Mouse (Mus musculus): ENCODE measurements around the gene Cabp1.
A peak's percentile ranks its signal among the peaks of the same experiment; 100 is the strongest.

The Cabp1 gene

GRCm38 (mm10) chr5:115193669-115194625 lies at the start of gene Cabp1:
Gene Cabp1 (minus strand): TSS chr5:115194381.
- DNase-seq (ENCODE audit: low read depth), result no peak

GRCm38 (mm10) chr5:115240191-115240590 lies 46.0 kb upstream of the Cabp1 start:
- no peak for DNase-seq (ENCODE audit: low read depth)

- DNase-seq (ENCODE audit: low read depth), result no peak
These were observed 44.6 kb upstream of the Cabp1 start for GRCm38 (mm10) chr5:115238729-115239195.

DNA sequence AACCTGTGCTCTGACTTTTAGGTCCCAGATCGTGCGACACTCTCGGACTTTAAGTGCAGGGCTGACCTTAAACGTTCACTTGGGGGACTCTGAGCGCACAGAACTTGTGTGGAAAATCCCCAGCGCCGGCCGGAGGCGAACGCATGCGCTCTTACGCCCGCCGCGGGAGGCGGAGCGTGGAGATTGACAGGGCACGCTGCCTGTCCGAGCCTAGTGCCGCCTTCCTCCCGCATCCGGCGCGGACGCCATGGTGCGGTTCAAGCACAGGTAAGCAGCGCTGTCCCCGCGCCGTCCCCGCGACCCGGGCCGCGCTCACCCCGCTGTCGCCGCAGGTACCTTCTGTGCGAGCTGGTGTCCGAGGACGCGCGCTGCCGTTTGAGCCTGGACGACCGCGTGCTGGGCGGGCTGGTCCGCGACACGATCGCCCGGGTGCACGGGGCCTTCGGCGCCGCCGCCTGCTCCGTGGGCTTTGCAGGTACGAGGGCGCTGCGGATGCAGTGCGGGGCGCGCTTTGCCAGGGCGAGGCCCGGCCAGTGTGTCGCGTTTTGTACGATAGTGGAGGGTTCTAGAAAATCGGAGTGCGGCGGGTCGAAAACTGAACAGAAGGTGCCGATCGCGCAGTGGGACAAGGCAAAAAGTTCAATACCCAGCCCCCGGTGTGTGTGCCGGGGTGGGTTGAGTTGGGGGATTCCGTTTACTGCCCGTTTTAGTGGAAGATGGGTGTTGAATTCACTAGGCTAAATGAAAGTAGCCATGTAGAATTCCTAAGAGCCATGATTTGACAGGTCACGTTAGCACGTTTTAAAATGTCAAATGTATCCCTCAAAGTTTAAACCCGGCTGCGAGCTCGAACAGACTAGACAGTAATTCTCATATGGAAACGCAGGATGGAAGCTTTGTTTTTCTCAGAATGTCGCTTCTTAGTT lies 43.9 kb upstream of the Cabp1 start:
- peak; percentile 86 for DNase-seq (ENCODE audit: low read depth)

DNA sequence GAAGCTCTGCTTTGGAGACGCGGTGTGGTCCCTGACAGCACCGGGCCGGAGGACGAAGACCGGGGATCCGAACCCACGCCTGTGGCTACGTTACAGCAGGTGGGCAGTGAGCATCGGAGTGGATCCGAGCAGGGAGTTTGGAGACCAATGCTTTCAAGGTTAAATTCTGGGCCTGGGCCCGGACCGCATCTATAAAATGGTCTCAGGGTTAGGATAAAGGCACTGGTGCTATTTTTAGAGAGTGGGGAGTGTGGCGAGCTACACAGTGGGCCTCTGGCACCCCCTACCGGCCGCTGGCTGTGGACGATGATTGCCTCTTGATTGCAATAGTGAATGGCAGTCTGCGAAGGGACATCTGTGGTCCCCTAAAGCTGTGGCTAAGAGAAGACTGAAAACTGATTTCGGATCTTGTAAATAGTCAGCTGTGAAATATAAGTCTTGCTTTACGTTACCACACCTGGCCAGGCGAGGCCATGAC lies 41.6 kb upstream of the Cabp1 start, which contains the start of gene Pop5:
Pop5 (plus strand) TSS at position 51 of the 478 bp plus-strand sequence.
- DNase-seq (ENCODE audit: low read depth), result peak; percentile 81

- DNase-seq (ENCODE audit: low read depth), result no peak
These were observed 41.2 kb upstream of the Cabp1 start for GRCm38 (mm10) chr5:115235323-115235771.

- DNase-seq (ENCODE audit: low read depth), result no peak
These were observed 40.3 kb upstream of the Cabp1 start for GRCm38 (mm10) chr5:115234519-115234918.

GRCm38 (mm10) chr5:115233031-115233780 lies 39.0 kb upstream of the Cabp1 start:
- DNase-seq (ENCODE audit: low read depth), result no peak

- DNase-seq (ENCODE audit: low read depth), result no peak
These were observed 38.3 kb upstream of the Cabp1 start for GRCm38 (mm10) chr5:115232516-115232915.

DNA sequence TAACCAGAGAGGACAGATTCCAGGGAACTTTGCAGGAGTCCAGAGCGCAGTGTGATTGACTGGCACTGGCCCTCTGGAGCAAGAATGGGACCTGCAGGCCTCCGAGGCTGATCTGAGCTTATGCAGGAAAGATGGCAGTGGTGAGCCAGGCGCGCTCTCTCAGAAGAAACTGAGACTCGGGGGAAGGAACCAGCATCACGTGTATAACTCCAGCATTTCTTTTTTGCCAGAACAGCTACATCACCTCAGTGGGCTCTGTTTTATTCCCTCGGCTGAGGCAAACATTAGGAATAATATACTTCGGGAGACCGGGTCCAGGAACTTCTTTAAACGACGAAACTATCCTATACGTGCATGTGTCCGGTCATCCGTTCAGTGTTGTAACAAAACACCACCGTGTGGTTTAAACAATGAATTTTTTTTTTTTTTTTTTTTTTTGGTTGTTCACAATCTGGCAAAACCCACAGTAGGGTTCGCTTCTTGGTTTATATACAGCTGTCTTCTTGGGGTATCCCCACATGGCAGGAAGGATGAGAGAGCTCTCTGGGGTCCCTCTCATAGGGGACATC lies 37.5 kb upstream of the Cabp1 start:
- DNase-seq (ENCODE audit: low read depth), result no peak

GRCm38 (mm10) chr5:115230830-115231551 lies 36.8 kb upstream of the Cabp1 start:
- no peak for DNase-seq (ENCODE audit: low read depth)

DNA sequence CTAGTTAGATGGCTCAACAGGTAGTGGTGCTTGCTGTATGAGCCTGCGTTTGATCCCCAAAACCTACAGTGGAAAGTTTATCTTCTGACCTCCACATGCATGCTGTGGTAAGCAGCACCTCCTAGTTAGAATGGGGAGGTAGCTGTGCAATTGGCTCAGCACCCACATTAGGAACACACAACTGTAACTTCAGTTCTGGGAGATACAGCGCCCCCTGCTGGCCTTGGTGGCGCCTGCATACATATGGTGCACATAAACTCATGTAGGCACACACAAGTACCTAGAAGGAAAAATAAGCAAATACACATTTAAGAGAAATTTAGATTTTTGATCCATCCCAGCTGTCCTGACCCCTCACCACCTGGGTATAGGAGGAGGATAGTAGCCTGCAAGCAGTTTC lies 28.3 kb upstream of the Cabp1 start:
- DNase-seq (ENCODE audit: low read depth), result no peak

DNA sequence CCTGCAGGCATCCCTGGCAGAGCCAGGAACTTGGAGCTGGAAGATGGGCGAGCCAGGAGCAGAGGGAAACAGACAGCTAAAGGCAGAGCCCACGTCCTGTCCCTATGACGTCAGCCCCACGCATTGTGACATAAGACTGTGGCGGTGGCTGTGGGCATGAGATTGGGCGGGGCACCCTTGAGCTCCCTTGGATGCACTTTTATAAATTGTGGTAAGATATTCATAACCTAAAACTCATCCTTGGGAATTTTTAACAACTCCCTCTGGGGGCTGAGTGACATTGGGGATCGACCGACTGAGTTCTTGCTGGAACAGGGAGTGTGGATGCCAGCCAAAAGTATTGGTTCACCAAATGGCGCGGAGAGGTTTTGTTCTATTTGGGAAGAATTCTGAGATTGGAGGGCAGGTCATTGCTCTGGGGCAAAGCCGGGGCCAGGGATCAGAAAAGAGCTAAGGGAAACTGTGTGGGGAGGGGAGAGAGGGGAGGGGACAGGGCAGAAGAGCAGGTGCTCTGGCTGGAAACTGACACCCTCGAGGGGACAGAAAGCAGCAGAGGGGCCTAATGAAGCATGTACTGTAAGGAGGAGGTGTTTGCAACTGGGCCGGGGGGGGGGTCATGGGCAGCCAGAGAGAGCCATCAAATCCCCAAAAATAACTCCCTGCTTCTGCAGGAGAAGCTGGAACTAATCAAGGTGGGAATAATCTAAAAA lies 26.9 kb upstream of the Cabp1 start:
- no peak for DNase-seq (ENCODE audit: low read depth)

DNA sequence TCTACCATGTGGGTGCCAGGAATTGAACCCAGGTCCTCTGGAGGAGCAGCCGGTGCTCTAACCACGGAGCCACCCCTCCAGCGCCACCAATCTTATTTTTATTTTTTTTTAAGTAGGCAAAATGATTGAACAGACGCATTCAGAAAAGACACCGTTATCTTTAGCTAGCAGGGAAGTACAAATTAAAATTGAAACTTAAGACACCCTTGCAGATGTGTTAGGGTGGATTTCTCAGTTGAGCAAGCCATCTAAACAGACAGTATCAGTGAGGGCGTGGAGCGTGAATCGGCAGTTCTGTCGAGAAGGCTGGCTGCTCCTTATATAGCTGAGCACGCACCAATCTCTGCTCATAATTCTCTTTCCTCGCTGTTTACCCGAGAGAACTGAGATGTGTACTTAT lies 23.8 kb upstream of the Cabp1 start:
- DNase-seq (ENCODE audit: low read depth), result no peak

DNA sequence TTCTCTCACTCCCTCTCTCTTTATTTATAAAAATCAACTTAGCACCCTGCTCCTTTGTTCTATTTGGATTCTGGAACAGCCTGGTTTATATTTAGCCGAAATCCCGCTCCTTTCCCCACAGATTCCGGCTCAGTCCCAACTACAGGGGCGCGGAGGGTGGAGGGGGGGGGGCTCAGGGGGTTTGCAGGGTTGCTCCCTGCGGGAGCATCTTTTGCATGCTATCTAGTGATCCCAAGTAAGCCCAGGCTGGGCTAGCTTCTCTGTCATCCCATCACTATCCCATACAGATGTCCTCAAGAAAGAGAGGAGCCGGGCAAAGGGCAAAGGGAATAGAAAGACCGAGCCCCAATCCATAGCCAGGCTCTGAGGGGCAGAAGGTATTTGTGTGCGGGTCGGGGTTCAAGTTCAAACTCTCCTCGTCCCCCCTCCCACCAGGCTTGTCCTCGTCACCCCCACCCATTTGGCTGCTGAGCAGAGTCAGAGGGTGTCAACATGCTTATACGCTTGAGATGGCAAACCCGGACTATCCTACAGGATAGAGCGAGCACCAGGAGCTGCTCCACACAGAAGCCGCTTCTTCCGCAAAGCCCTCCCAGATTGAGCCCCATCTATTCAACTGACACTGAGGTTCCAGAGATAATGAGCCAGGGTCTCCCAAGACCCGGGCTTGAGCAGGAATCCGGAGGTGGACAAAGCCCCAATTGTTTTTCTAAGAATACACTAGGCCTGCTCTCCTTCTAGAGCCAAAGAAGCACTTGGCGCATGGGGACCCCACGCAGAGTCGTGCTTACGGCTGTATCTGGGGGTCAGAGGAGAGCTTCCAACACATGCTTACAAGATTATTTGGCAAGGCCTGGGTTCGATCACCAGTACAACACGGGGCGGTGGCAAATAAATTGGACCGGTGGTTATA lies 21.3 kb upstream of the Cabp1 start:
- DNase-seq (ENCODE audit: low read depth), result no peak

DNA sequence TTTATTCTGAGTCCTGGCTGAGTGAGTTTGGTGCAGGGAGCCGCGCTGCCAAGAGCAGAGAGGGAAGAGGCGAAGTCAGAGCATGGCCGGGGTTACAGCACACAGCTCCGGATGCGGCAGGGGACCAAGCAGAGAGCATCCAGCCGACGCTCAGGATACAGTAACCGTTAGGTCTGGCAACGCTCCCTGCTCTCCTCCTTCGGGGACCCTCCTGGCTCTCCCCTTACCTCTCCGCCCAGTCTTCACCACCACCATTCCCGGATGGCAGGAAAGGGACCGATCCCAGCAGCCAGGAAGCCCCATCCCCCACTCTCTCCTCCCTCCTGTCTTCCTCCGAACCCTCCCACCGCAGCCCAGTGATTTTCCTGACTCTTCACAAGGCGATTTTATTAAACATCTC lies 20.7 kb upstream of the Cabp1 start:
- DNase-seq (ENCODE audit: low read depth), result no peak

- no peak for DNase-seq (ENCODE audit: low read depth)
These were observed 18.7 kb upstream of the Cabp1 start for GRCm38 (mm10) chr5:115212861-115213260.

GRCm38 (mm10) chr5:115212451-115212850 lies 18.3 kb upstream of the Cabp1 start:
- DNase-seq (ENCODE audit: low read depth), result no peak

GRCm38 (mm10) chr5:115210380-115210779 lies 16.2 kb upstream of the Cabp1 start:
- peak; percentile 22 for DNase-seq (ENCODE audit: low read depth)
